Mouse (Mus musculus): ENCODE data around the gene Med26. TPM values are rescaled to one million over a fixed set of nuclear protein-coding genes. Genes with fewer than 3 reads are reported as not detected.

The Med26 gene
- polyA plus RNA-seq, 1 experiment from 2014 or later, result 9.8 TPM

DNA sequence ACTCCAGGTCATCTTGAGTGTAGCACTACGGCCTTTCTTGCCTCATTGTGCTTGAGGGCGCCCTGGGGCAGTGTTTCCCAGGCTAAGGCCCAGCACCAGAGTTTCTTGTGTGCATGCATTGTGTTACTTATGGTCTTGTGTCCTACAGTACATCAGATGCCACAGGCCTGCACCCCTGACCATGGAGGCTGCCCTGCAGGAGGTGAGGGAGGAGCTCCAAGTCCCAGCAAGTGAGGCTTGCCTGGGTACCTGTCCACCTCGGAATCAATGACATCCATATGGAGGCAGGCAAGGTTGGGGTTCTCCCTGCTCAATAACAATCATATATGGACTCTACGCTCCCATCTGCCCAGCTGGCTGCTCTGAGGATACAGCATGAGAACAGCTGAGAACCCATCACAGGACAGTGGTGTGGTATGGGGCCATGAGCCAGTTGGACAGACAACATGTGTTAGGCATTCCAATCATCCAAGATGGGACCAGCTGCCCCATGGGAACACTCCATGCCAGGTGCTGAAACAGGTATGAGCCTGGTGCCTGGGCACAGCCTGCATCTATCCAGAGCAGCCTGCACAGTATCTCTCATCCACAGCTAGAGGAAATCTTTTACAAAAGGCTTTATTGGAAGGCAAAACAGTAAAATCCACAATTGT lies 88.1 kb downstream of the Med26 start:
- no peak for TF ChIP-seq CTCF (IDR thresholded peaks at IDR 0.05)
- DNase-seq (ENCODE audit: low read depth, low spot score) (no peak), ATAC-seq (no peak)
- ChIA-PET POLR2A (interaction anchor here (0.8 to 1.2 kb wide), 2 partner anchors 10 to 11 kb away, joined by 4 read pairs; no protein-coding TSS in a partner anchor), CTCF (interaction anchor here (1.5 kb wide), 1 partner anchor 19 kb away, joined by 3 read pairs; no protein-coding TSS in a partner anchor)
- in situ Hi-C loops (cut with MboI; ENCODE audit: low pct_unique_long_range_greater_than_20kb), result no loop called here
- no peaks in the 10 kb centered on the region for H3K27me3 ChIP-seq

DNA sequence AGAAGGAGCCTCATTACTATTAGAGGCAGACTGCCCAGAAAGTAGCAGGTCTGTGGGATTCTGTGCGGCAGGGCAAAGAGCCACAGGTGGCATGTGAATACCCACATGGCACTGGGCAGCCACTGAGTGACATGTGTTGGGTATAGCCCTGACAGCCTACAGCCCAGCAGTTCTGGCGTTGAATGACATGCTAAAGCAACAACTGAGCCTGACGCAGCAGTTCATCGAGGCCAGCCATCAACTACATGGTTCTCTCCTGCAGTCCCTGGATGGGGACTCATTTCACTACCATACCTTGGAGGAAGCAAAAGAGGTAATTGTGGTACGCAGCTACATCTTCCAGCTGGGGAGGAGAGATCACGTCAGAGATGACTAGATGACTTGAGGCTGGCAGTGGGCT lies 89.6 kb downstream of the Med26 start:
- ATAC-seq (no peak), DNase-seq (ENCODE audit: low read depth, low spot score) (no peak)
- in situ Hi-C loops (cut with MboI; ENCODE audit: low pct_unique_long_range_greater_than_20kb), result no loop called here
- ChIA-PET CTCF (interaction anchor here (1.0 to 1.1 kb wide), 2 partner anchors 34 to 70 kb away, joined by 3 read pairs; no protein-coding TSS in a partner anchor), POLR2A (interaction anchor here (1.5 kb wide), 1 partner anchor 16 kb away, joined by 5 read pairs; no protein-coding TSS in a partner anchor)
- H3K27me3 ChIP-seq, result no peaks in the 10 kb centered on the region
- TF ChIP-seq CTCF (IDR thresholded peaks at IDR 0.05), result no peak

DNA sequence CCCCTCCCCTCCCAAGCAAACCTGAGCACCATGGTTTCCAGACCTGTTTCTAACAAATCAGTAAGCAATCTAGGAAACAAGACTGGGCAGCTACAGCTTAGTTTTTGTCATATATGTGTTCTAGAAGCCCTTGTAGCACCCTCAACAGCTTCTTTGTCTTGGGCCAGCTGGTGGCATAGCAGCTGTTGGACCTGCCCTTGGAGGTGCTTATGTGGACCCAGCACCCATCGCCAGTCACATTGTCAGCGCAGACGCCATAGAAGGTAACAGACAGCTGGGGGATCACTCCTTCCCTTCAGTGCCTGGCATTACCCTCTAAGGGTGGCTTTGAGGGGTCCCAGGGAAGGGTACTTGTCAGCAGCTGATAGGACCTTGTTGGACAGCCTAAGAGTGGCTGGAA lies 90.3 kb downstream of the Med26 start:
- ChIA-PET CTCF (interaction anchor here (1.1 kb wide), 1 partner anchor 71 kb away, joined by 3 read pairs; no protein-coding TSS in a partner anchor), POLR2A (interaction anchor here (0.6 to 1.5 kb wide), 3 partner anchors 16 to 120 kb away, joined by 3 to 5 read pairs (median 5); no protein-coding TSS in a partner anchor)
- DNase-seq (ENCODE audit: low read depth, low spot score) (no peak), ATAC-seq (no peak)
- TF ChIP-seq CTCF (IDR thresholded peaks at IDR 0.05), result no peak
- in situ Hi-C loops (cut with MboI; ENCODE audit: low pct_unique_long_range_greater_than_20kb), result no loop called here
- H3K27me3 ChIP-seq, result no peaks in the 10 kb centered on the region

DNA sequence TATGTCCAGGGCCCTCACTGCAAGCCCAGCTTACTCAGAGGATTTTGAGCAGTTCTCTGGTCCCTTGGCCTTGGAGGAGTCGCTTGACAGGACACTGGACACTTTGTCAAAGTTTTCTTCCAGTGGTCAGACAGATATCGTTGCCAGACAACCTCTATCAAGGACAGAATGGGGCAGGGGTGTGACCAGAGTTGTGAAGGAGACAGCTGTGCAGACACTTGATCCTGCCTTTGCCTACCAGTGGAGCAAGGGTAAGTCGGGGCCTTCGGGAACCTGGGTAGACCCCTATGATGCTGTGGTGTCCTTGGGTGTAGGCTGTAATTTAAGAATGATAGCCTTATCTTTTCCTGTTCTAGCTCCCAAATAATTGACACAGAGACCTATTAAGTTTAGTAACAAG lies 92.8 kb downstream of the Med26 start:
- no peak for TF ChIP-seq CTCF (IDR thresholded peaks at IDR 0.05)
- CTCF ChIA-PET, result no interaction called here
- in situ Hi-C loops (cut with MboI; ENCODE audit: low pct_unique_long_range_greater_than_20kb), result no loop called here
- ATAC-seq, result no peak
- POLR2A ChIA-PET, result no interaction called here
- H3K27me3 ChIP-seq, result no peaks in the 10 kb centered on the region
- DNase-seq (ENCODE audit: low read depth, low spot score), result no peak

DNA sequence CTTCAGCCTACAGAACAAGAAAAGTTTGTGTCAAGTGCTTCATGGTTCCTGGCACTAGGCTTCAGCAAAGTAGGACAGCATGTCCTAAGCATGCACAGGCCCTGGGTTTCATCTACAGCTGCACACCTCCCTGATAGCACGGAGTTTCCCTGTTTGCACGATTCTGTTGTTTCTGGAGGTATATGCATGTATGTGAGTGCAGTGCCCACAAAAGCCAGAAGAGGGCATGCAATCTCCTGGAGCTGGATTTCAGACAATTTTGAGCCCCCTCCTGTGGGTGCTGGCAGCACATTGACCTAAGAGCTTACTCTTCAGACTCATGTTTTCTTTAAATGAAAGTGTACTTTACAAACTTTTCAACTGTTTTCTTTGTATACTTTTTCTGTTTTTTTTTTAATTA lies 94.2 kb downstream of the Med26 start:
- no peak for TF ChIP-seq CTCF (IDR thresholded peaks at IDR 0.05)
- no peak for DNase-seq (ENCODE audit: low read depth, low spot score)
- H3K27me3 ChIP-seq, result no peaks in the 10 kb centered on the region
- in situ Hi-C loops (cut with MboI; ENCODE audit: low pct_unique_long_range_greater_than_20kb), result no loop called here
- no peak for ATAC-seq
- ChIA-PET POLR2A (no interaction called here), CTCF (interaction anchor here (1.2 kb wide), 1 partner anchor 13 kb away, joined by 3 read pairs; no protein-coding TSS in a partner anchor)

DNA sequence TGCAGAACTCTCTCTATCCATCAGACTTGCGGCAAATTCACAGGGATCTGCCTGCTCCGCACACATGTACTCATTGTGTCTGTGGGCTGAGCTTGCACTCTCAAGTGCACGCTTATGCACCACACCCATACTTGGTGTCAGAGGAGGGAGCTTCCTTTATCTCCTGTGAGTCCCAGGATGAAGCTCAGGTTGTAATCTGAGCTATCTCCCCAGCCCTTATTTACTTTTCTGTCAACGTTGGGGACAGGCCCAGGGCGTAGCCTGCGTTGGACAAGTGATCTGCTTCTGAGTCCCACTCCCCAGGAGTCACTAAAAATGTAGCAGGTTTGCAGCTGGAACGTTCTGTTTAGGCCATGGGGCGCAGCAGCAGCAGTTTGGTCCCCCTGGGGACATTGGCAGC lies 96.6 kb downstream of the Med26 start:
- ATAC-seq (no peak), DNase-seq (ENCODE audit: low read depth, low spot score) (no peak)
- TF ChIP-seq CTCF (IDR thresholded peaks at IDR 0.05), result no peak
- H3K27me3 ChIP-seq, result no peaks in the 10 kb centered on the region
- POLR2A ChIA-PET, result no interaction called here
- CTCF ChIA-PET, result no interaction called here
- in situ Hi-C loops (cut with MboI; ENCODE audit: low pct_unique_long_range_greater_than_20kb), result no loop called here

DNA sequence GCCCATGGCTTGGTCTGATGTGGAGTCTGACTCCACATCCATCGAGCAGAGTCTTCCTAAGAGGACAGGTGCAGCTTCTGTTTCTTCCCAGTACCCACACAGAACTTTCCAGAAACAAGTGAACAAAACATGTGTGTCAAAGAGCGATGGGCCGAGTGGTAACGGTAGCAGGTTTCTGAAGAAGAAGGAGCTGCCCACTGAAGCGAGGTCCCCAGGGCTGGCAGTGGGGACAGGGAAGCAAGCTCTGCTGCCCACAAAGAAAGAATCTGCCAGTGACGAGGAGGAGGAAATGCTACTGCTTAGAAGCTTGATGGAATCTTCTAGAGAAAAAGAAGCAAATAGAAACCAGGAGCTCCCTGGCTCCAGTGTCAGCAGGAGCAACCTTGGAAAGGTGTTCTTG lies 103.0 kb downstream of the Med26 start:
- DNase-seq (ENCODE audit: low read depth, low spot score) (no peak), ATAC-seq (no peak)
- in situ Hi-C loops (cut with MboI; ENCODE audit: low pct_unique_long_range_greater_than_20kb), result no loop called here
- TF ChIP-seq CTCF (IDR thresholded peaks at IDR 0.05), result no peak
- ChIA-PET POLR2A (interaction anchor here (1.2 to 1.7 kb wide), 2 partner anchors 16 to 29 kb away, joined by 3 to 6 read pairs; no protein-coding TSS in a partner anchor), CTCF (interaction anchor here (1.0 kb wide), 1 partner anchor 15 kb away, joined by 4 read pairs; no protein-coding TSS in a partner anchor)
- no peaks in the 10 kb centered on the region for H3K27me3 ChIP-seq

Other genes starting within 250 kb of the Med26 start
- 28.0 TPM for gene Gm10282, start 243.0 kb downstream of the Med26 start, polyA plus RNA-seq (2021)
- gene Klf2, start 229.2 kb downstream of the Med26 start, polyA plus RNA-seq (2021), result 6.7 TPM
- 63.4 TPM for gene Eps15l1, start 126.8 kb downstream of the Med26 start, polyA plus RNA-seq (2021)
- 7.1 TPM for gene Calr3, start 104.4 kb downstream of the Med26 start, polyA plus RNA-seq (2021)
- gene 1700030K09Rik, start 104.4 kb downstream of the Med26 start, polyA plus RNA-seq (2021), result 11.3 TPM
- gene Cherp, start 73.0 kb downstream of the Med26 start, polyA plus RNA-seq (2021), result 61.6 TPM
- 40.3 TPM for gene Slc35e1, start 55.7 kb downstream of the Med26 start, polyA plus RNA-seq (2021)
- gene Smim7, start 22.8 kb upstream of the Med26 start, polyA plus RNA-seq (2021), result 83.7 TPM
- gene Tmem38a, start 23.8 kb upstream of the Med26 start, polyA plus RNA-seq (2021), result 23.0 TPM
- gene Nwd1, start 98.4 kb upstream of the Med26 start, polyA plus RNA-seq (2021), result 0.05 TPM
- 194 TPM for gene Sin3b, start 175.0 kb upstream of the Med26 start, polyA plus RNA-seq (2021)
- 0.09 TPM for gene F2rl3, start 213.6 kb upstream of the Med26 start, polyA plus RNA-seq (2021)

All from Patski (cell line).